Mouse (Mus musculus): Measurements from ENCODE around the gene Gm20481. TPM values are rescaled to one million over a fixed set of nuclear protein-coding genes. Genes with fewer than 3 reads are reported as not detected.
"Not testable (repeated sequence)": the region's sequence is repeated elsewhere in the genome, so short reads cannot be mapped to it uniquely, and the experiment has no call there.

Gm20481 gene
- polyA plus RNA-seq (2016; fragmentation: Nextera tagmentation; extraction: Ambion mirVana) = not detected in 2 replicates

- H3K4me2 ChIP-seq; H3K36me3 ChIP-seq; H3K4me1 ChIP-seq (replicated peaks); H3K27ac ChIP-seq; H3K9me3 ChIP-seq; ATAC-seq (ENCODE audit: insufficient number of reproducible peaks, insufficient read depth, low FRiP score, low TSS enrichment, low read depth); H3K4me3 ChIP-seq (replicated peaks); H3K9ac ChIP-seq (replicated peaks): not testable (repeated sequence)
- WGBS = 68% methylated on average over 9 of the region's 11 CpGs
- peaks cover 40% of the 10 kb centered on the region for H3K27me3 ChIP-seq
Observed at GRCm38 (mm10) chr17:34969822-34970221, at the start of gene Gm20481. Gm20481 (plus strand) TSS chr17:34969912.

GRCm38 (mm10) chr17:34922939-34923338 lies 46.8 kb upstream of the Gm20481 start:
- no peaks in the 10 kb centered on the region for H3K36me3 ChIP-seq
- no peaks in the 10 kb centered on the region for H3K9me3 ChIP-seq
- no peak overlapping the region for H3K4me3 ChIP-seq (replicated peaks)
- no peaks in the 10 kb centered on the region for H3K4me1 ChIP-seq (replicated peaks)
- H3K27me3 ChIP-seq = no peaks in the 10 kb centered on the region
- H3K9ac ChIP-seq (replicated peaks) = no peak overlapping the region
- WGBS = 55% methylated on average over 6 of the region's 6 CpGs
- no peak overlapping the region for H3K4me2 ChIP-seq
- no peak overlapping the region for H3K27ac ChIP-seq
- ATAC-seq (ENCODE audit: insufficient number of reproducible peaks, insufficient read depth, low FRiP score, low TSS enrichment, low read depth) = no peak

- no peak overlapping the region for H3K27ac ChIP-seq
- no peak overlapping the region for H3K4me3 ChIP-seq (replicated peaks)
- no peak for ATAC-seq (ENCODE audit: insufficient number of reproducible peaks, insufficient read depth, low FRiP score, low TSS enrichment, low read depth)
- H3K9me3 ChIP-seq = no peaks in the 10 kb centered on the region
- H3K4me2 ChIP-seq = no peak overlapping the region
- no peak overlapping the region for H3K9ac ChIP-seq (replicated peaks)
- H3K27me3 ChIP-seq = no peaks in the 10 kb centered on the region
- 74% methylated on average over 5 of the region's 5 CpGs for WGBS
- no peaks in the 10 kb centered on the region for H3K4me1 ChIP-seq (replicated peaks)
- H3K36me3 ChIP-seq = no peaks in the 10 kb centered on the region
Observed at GRCm38 (mm10) chr17:34924258-34924657, 45.5 kb upstream of the Gm20481 start.

- H3K4me2 ChIP-seq = no peak overlapping the region
- no peak for ATAC-seq (ENCODE audit: insufficient number of reproducible peaks, insufficient read depth, low FRiP score, low TSS enrichment, low read depth)
- WGBS = 88% methylated on average over 18 of the region's 18 CpGs
Observed at GRCm38 (mm10) chr17:34927306-34928019, 42.2 kb upstream of the Gm20481 start.

GRCm38 (mm10) chr17:34928841-34929240 lies 40.9 kb upstream of the Gm20481 start:
- WGBS = 68% methylated on average over 4 of the region's 4 CpGs
- peaks cover 8% of the 10 kb centered on the region for H3K4me1 ChIP-seq (replicated peaks)
- ATAC-seq (ENCODE audit: insufficient number of reproducible peaks, insufficient read depth, low FRiP score, low TSS enrichment, low read depth) = no peak

More at GRCm38 (mm10) chr17:34927306-34928019, 42.2 kb upstream of the Gm20481 start:
- Histone ChIP-seq H3K9ac (replicated peaks) (no peak overlapping the region), H3K27ac (no peak overlapping the region), H3K4me1 (replicated peaks) (peaks cover 8% of the 10 kb centered on the region), H3K9me3 (no peaks in the 10 kb centered on the region), H3K4me3 (replicated peaks) (no peak overlapping the region), H3K27me3 (no peaks in the 10 kb centered on the region), H3K36me3 (no peaks in the 10 kb centered on the region)

GRCm38 (mm10) chr17:34931061-34931734 lies 38.5 kb upstream of the Gm20481 start, which contains the start of gene Neu1:
Neu1 (plus strand) TSS chr17:34931253.
- peak within 1 kb of the TSS; percentile 75 for H3K9ac ChIP-seq (replicated peaks)
- peak within 1 kb of the TSS; percentile 71 for H3K4me3 ChIP-seq (replicated peaks)
- under 1% methylated on average over 38 of the region's 38 CpGs for WGBS
- peaks cover 8% of the 10 kb centered on the region for H3K4me1 ChIP-seq (replicated peaks)
- peak within 1 kb of the TSS; percentile 98 for H3K4me2 ChIP-seq
- no peaks in the 10 kb centered on the region for H3K27me3 ChIP-seq
- ATAC-seq (ENCODE audit: insufficient number of reproducible peaks, insufficient read depth, low FRiP score, low TSS enrichment, low read depth) = peak; percentile 94
- no peaks in the 10 kb centered on the region for H3K9me3 ChIP-seq
- peaks cover 22% of the 10 kb centered on the region for H3K36me3 ChIP-seq
- peak within 1 kb of the TSS; percentile 56; the same call in 1 of the 2 replicates for H3K27ac ChIP-seq

More at GRCm38 (mm10) chr17:34928841-34929240, 40.9 kb upstream of the Gm20481 start:
- Histone ChIP-seq H3K4me2 (no peak overlapping the region), H3K27me3 (no peaks in the 10 kb centered on the region), H3K4me3 (replicated peaks) (no peak overlapping the region), H3K9me3 (no peaks in the 10 kb centered on the region), H3K36me3 (peaks cover 4% of the 10 kb centered on the region; the same call in 1 of the 2 replicates), H3K27ac (no peak overlapping the region), H3K9ac (replicated peaks) (no peak overlapping the region)

GRCm38 (mm10) chr17:34931735-34932098 lies 38.0 kb upstream of the Gm20481 start:
- peaks cover 8% of the 10 kb centered on the region for H3K4me1 ChIP-seq (replicated peaks)
- no peaks in the 10 kb centered on the region for H3K27me3 ChIP-seq
- 11% methylated on average over 14 of the region's 14 CpGs for WGBS
- no peaks in the 10 kb centered on the region for H3K9me3 ChIP-seq
- H3K4me3 ChIP-seq (replicated peaks) = peak overlapping the region; percentile 71
- ATAC-seq (ENCODE audit: insufficient number of reproducible peaks, insufficient read depth, low FRiP score, low TSS enrichment, low read depth) = no peak
- H3K27ac ChIP-seq = no peak overlapping the region
- peaks cover 23% of the 10 kb centered on the region for H3K36me3 ChIP-seq
- H3K9ac ChIP-seq (replicated peaks) = peak overlapping the region; percentile 75
- peak overlapping the region; percentile 98 for H3K4me2 ChIP-seq

GRCm38 (mm10) chr17:34932287-34932686 lies 37.4 kb upstream of the Gm20481 start:
- peak overlapping the region; percentile 75; the same call in 1 of the 2 replicates for H3K9ac ChIP-seq (replicated peaks)
- no peaks in the 10 kb centered on the region for H3K9me3 ChIP-seq
- no peaks in the 10 kb centered on the region for H3K27me3 ChIP-seq
- peaks cover 8% of the 10 kb centered on the region for H3K4me1 ChIP-seq (replicated peaks)
- 91% methylated on average over 8 of the region's 8 CpGs for WGBS
- H3K4me2 ChIP-seq = peak overlapping the region; percentile 98
- peak overlapping the region; percentile 71 for H3K4me3 ChIP-seq (replicated peaks)
- no peak for ATAC-seq (ENCODE audit: insufficient number of reproducible peaks, insufficient read depth, low FRiP score, low TSS enrichment, low read depth)
- H3K27ac ChIP-seq = no peak overlapping the region
- peaks cover 23% of the 10 kb centered on the region for H3K36me3 ChIP-seq

GRCm38 (mm10) chr17:34934031-34934430 lies 35.7 kb upstream of the Gm20481 start:
- Histone ChIP-seq H3K4me1 (replicated peaks) (peaks cover 8% of the 10 kb centered on the region), H3K36me3 (peaks cover 23% of the 10 kb centered on the region), H3K27me3 (no peaks in the 10 kb centered on the region), H3K9ac (replicated peaks) (0 out of 2 replicates have a peak overlapping the region, but pooled peaks have one; percentile 23), H3K4me2 (no peak overlapping the region), H3K27ac (no peak overlapping the region), H3K4me3 (replicated peaks) (no peak overlapping the region), H3K9me3 (no peaks in the 10 kb centered on the region)
- no peak for ATAC-seq (ENCODE audit: insufficient number of reproducible peaks, insufficient read depth, low FRiP score, low TSS enrichment, low read depth)
- WGBS = 68% methylated on average over 24 of the region's 24 CpGs

GRCm38 (mm10) chr17:34934830-34935229 lies 34.9 kb upstream of the Gm20481 start:
- H3K4me2 ChIP-seq = no peak overlapping the region
- 49% methylated on average over 8 of the region's 8 CpGs for WGBS

GRCm38 (mm10) chr17:34937960-34938505 lies 31.7 kb upstream of the Gm20481 start:
- H3K4me3 ChIP-seq (replicated peaks) = no peak overlapping the region
- ATAC-seq (ENCODE audit: insufficient number of reproducible peaks, insufficient read depth, low FRiP score, low TSS enrichment, low read depth) = no peak
- no peak overlapping the region for H3K27ac ChIP-seq
- no peak overlapping the region for H3K9ac ChIP-seq (replicated peaks)
- no peaks in the 10 kb centered on the region for H3K9me3 ChIP-seq
- no peaks in the 10 kb centered on the region for H3K27me3 ChIP-seq
- no peak overlapping the region for H3K4me2 ChIP-seq
- H3K36me3 ChIP-seq = peaks cover 23% of the 10 kb centered on the region
- WGBS = 81% methylated on average over 6 of the region's 6 CpGs
- peaks cover 7% of the 10 kb centered on the region for H3K4me1 ChIP-seq (replicated peaks)

More at GRCm38 (mm10) chr17:34934830-34935229, 34.9 kb upstream of the Gm20481 start:
- no peaks in the 10 kb centered on the region for H3K9me3 ChIP-seq
- no peak overlapping the region for H3K4me3 ChIP-seq (replicated peaks)
- H3K27ac ChIP-seq = no peak overlapping the region
- no peaks in the 10 kb centered on the region for H3K27me3 ChIP-seq
- H3K9ac ChIP-seq (replicated peaks) = peak overlapping the region; percentile 31; the same call in 1 of the 2 replicates
- ATAC-seq (ENCODE audit: insufficient number of reproducible peaks, insufficient read depth, low FRiP score, low TSS enrichment, low read depth) = no peak
- H3K4me1 ChIP-seq (replicated peaks) = peaks cover 8% of the 10 kb centered on the region
- H3K36me3 ChIP-seq = peaks cover 23% of the 10 kb centered on the region

All from limb, embryonic 12.5 days (tissue).